Mouse (Mus musculus): ENCODE measurements around the gene Polr2g. TPM values are rescaled to one million over a fixed set of nuclear protein-coding genes. Genes with fewer than 3 reads are reported as not detected.
A peak's percentile ranks its signal among the peaks of the same experiment; 100 is the strongest.

The Polr2g gene
- polyA plus RNA-seq, 1 experiment, result 93.9 TPM

DNA sequence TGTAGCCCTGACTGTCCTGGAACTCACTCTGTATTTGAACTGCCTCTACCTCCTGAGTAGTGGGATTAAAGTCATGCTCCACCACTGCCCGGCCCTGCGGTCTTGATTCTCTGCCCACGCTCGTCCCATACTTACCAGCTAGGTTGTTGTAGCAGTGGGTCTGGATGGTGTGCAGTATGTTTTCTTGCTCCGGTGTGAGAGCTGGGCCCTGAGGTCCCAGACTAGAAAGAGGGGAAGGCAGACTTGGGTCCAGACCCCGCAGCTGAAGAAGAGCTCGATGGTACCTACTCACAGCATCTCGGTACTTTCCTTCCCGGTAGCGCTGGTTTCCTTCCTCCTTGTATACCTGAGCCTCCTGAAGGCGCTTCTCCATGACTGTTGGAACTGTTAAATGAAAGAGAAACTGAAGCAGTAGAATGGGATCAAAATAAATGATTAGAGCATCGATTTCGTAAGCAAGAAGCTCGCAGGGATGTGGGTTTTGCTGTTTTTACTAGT, 20.0 kb upstream of the Polr2g start:
- Histone ChIP-seq H3K27ac (ENCODE audit: insufficient read depth, low read length) (peak overlapping the region; percentile 96), H3K4me1 (ENCODE audit: control insufficient read depth, insufficient read depth, low read length) (no peaks in the 10 kb centered on the region; the same call in 1 of the 2 replicates), H3K4me3 (ENCODE audit: insufficient read depth, low read length) (peak overlapping the region; percentile 88)
- TF ChIP-seq POLR2A (IDR thresholded peaks at IDR 0.05; ENCODE audit: low read depth, low read length), result no peak; the same call in 1 of the 2 replicates
- TF ChIP-seq CTCF (IDR thresholded peaks at IDR 0.05; ENCODE audit: borderline replicate concordance, insufficient read depth, low read length), result no peak

DNA sequence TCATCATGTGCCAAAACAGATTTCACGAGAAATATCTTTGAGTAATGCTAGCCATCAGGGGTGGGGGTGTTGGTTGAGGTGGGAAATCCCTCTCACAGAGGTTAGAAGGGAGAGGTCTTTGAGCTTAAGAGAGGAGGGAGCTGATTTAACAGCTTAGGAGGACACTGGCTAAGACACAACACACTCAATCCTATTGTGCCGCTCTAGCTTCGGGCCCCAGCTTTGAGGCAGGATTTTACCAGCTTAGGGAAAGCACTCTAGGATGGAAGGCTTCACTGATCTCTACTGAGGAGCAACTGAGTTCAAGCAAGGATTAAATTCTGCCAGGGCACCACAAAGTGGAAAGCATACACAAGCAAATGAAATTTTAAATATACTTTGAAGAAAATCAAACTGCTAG, 18.6 kb upstream of the Polr2g start:
- TF ChIP-seq POLR2A (IDR thresholded peaks at IDR 0.05; ENCODE audit: low read depth, low read length), result no peak
- no peak for TF ChIP-seq CTCF (IDR thresholded peaks at IDR 0.05; ENCODE audit: borderline replicate concordance, insufficient read depth, low read length)
- Histone ChIP-seq H3K27ac (ENCODE audit: insufficient read depth, low read length) (no peak overlapping the region), H3K4me1 (ENCODE audit: control insufficient read depth, insufficient read depth, low read length) (no peaks in the 10 kb centered on the region; the same call in 1 of the 2 replicates), H3K4me3 (ENCODE audit: insufficient read depth, low read length) (peak overlapping the region; percentile 3; the same call in 1 of the 2 replicates)

DNA sequence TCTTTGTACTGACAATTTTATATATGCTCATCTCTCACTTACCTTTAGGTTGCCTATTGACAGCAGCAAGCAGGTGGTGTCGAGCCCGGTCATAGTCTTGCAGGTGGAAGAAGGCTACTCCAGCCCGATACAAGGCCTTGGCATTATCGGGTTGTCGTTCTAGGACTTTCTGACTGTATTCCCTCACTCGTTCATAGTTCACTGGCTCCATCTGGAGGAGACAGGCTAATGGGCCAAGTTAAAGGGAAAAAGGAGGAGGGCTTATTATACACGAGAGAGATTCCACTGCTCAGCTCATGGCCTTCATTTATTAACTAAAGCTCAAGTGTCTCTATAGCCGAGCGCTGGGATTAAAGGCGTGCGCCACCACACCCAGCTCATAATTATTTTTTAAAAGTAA, 17.4 kb upstream of the Polr2g start:
- Histone ChIP-seq H3K4me3 (ENCODE audit: insufficient read depth, low read length) (no peak overlapping the region), H3K4me1 (ENCODE audit: control insufficient read depth, insufficient read depth, low read length) (no peaks in the 10 kb centered on the region; the same call in 1 of the 2 replicates), H3K27ac (ENCODE audit: insufficient read depth, low read length) (no peak overlapping the region)
- TF ChIP-seq CTCF (IDR thresholded peaks at IDR 0.05; ENCODE audit: borderline replicate concordance, insufficient read depth, low read length) (no peak), POLR2A (IDR thresholded peaks at IDR 0.05; ENCODE audit: low read depth, low read length) (no peak)

DNA sequence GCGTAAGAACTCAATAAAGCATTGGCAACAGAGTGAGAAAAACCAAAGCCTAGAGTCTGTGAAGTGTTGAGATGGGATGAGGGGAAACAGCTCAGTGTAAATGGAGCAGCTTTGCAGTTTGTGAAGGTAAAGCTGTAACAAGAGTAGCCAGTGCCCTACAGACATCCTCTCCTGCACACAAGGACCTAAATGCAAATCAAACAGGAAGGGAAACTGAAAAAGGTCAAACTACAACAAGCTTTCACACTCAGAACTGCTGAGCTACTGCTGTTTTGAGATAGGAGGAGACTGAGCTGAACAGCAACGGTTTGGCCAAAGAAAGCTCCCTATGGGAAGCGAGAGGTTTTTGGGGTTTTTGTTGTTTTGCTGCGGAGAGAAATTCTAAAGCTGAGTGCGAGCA, 8.4 kb upstream of the Polr2g start:
- no peak overlapping the region for H3K4me3 ChIP-seq (ENCODE audit: insufficient read depth, low read length)

DNA sequence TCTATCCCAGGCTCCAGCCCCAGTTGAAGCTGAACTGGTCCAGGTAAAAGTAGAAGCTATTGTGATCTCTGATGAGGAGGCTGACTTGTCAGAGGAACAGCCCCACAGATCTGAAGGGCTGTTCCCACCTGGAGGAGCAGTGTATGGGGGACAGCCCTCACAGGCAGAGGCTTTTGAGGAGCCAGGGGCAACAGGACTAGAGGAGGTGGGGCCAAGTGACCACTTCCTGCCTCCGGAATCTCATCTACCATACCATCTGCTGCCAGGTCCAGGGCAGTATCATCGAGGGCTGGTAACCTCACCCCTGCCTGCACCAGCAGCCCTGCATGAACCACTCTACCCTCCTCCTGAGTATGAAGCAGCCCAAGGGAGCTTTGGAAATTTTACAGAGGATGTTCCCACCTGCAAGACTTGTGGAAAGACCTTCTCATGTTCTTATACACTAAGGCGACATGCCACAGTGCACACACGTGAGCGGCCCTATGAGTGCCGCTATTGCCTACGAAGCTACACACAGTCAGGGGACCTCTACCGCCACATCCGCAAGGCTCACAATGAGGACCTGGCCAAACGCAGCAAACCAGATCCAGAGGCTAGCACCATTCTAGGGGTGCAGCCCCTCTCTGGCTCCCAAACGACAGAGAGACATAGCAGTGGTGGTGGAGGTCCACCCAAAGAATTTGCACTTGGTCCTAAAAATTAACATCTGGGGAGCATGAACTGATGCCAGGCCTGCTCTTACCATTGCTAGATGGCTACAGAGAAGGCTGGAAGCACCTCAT, 5.7 kb upstream of the Polr2g start:
- Histone ChIP-seq H3K27ac (ENCODE audit: insufficient read depth, low read length) (no peak overlapping the region), H3K4me1 (ENCODE audit: control insufficient read depth, insufficient read depth, low read length) (no peaks in the 10 kb centered on the region), H3K4me3 (ENCODE audit: insufficient read depth, low read length) (no peak overlapping the region)
- TF ChIP-seq POLR2A (IDR thresholded peaks at IDR 0.05; ENCODE audit: low read depth, low read length) (no peak), CTCF (IDR thresholded peaks at IDR 0.05; ENCODE audit: borderline replicate concordance, insufficient read depth, low read length) (no peak)

More for the DNA sequence above, 8.4 kb upstream of the Polr2g start:
- Histone ChIP-seq H3K27ac (ENCODE audit: insufficient read depth, low read length) (no peak overlapping the region), H3K4me1 (ENCODE audit: control insufficient read depth, insufficient read depth, low read length) (no peaks in the 10 kb centered on the region)
- TF ChIP-seq CTCF (IDR thresholded peaks at IDR 0.05; ENCODE audit: borderline replicate concordance, insufficient read depth, low read length) (no peak), POLR2A (IDR thresholded peaks at IDR 0.05; ENCODE audit: low read depth, low read length) (no peak)

DNA sequence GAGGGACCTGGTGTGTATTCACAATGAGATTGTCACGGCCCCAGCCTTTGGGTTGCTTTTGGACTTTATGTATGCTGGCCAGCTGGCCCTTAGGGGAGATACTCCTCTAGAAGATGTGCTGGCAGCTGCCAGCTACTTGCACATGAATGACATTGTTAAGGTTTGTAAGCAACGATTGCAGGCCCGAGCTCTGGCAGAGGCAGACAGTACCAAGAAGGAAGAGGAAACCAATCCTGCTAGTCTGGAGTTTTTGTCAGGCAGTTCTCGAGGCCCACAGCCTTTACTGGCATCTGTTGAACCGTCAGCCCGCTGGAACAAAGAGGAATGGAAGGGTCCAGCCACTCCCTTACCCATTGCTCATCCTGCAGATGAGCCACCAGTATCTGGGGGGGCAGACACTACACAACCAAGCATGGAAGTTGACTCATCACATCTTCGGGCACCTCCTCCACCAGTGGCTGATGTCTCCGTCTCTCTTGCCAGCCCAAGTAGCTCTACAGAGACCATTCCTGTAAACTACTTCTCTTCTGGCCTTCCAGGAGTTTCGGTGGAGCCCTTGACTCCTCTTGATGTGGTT, 4.9 kb upstream of the Polr2g start:
- TF ChIP-seq POLR2A (IDR thresholded peaks at IDR 0.05; ENCODE audit: low read depth, low read length) (no peak), CTCF (IDR thresholded peaks at IDR 0.05; ENCODE audit: borderline replicate concordance, insufficient read depth, low read length) (no peak)
- no peaks in the 10 kb centered on the region for H3K4me1 ChIP-seq (ENCODE audit: control insufficient read depth, insufficient read depth, low read length)
- no peak overlapping the region for H3K27ac ChIP-seq (ENCODE audit: insufficient read depth, low read length)
- no peak overlapping the region for H3K4me3 ChIP-seq (ENCODE audit: insufficient read depth, low read length)

DNA sequence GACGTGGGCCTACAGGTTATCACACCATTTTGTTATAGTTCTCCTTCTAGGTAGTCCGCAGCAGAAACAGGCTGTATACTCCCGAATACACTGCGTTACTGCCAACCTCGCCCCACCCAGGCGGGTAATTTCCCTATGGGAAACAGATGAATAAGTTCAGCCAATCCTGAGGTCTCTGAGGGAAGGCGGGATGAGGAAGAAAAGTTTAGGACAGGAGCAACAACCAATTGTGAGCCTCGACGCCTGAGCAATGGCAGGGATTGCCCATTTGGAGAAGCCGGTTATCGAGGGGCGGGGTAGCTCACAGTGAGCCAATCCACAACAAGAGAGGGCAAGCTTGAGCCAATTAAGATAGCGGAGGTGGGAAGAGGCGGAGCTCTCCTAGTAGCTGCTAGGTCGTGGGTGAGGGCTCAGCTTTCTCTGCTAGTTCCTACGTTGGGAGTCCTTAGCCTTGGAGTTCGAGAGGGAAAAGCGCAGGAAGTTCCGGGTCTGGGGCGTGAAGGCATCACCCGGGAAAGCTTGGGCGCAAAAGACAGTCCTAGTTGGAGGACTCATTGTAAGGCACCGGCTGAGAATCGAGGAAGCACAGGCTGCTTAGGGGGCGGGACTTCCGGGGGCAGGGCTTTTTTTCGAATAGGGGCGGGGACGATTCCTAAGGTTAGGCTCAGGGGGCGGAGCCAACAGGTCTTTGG, 3.9 kb upstream of the Polr2g start, which contains the start of gene Zbtb3:
Zbtb3 (plus strand) TSS at position 426 of the 692 bp plus-strand sequence.
- TF ChIP-seq CTCF (IDR thresholded peaks at IDR 0.05; ENCODE audit: borderline replicate concordance, insufficient read depth, low read length), result no peak
- peak; percentile 87 for TF ChIP-seq POLR2A (IDR thresholded peaks at IDR 0.05; ENCODE audit: low read depth, low read length)
- H3K4me3 ChIP-seq (ENCODE audit: insufficient read depth, low read length), result peak within 1 kb of the TSS; percentile 76

DNA sequence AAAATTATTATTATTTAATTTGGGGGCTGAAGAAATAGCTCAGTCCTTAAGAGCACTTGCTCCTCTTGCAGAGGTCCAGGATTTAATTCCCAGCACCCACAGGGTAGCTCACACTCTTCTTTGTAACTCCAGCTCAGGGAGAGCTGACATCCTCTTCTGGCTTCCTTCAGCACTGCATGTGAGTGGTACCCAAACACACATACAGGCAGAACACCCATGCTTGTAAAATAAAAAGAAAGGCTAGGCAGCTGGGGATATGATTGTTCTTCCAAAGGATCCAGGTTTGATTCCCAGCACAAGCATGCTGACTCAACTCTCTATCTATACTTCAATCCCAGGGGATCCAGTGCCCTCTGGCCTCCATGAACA, 554 bp upstream of the Polr2g start:
- TF ChIP-seq POLR2A (IDR thresholded peaks at IDR 0.05; ENCODE audit: low read depth, low read length) (no peak), CTCF (IDR thresholded peaks at IDR 0.05; ENCODE audit: borderline replicate concordance, insufficient read depth, low read length) (no peak)
- no peak overlapping the region for H3K4me3 ChIP-seq (ENCODE audit: insufficient read depth, low read length)

More for the DNA sequence above, 3.9 kb upstream of the Polr2g start, which contains the start of gene Zbtb3:
- H3K27ac ChIP-seq (ENCODE audit: insufficient read depth, low read length), result peak within 1 kb of the TSS; percentile 63
- no peaks in the 10 kb centered on the region; the same call in 1 of the 2 replicates for H3K4me1 ChIP-seq (ENCODE audit: control insufficient read depth, insufficient read depth, low read length)

DNA sequence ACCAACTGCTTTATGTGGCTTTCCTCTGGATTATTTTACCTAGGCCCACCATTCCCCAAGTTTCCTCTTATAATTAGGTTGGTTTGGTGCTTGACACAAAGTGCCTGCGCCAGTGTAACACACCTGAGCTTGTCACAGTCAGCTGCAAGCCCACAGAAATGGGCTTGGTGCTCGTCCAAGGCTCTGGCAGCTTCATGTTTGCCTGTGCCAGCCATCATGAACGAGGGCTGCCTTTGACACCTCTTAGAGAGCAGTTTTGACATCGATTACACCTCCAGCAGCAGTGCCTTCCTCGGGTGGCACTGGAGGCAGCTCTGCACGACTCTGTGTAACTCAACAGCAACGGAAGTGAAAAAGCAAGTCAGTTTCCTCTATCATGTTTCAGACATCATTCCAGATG, 8.2 kb downstream of the Polr2g start:
- no peak for TF ChIP-seq POLR2A (IDR thresholded peaks at IDR 0.05; ENCODE audit: low read depth, low read length)
- no peak for TF ChIP-seq CTCF (IDR thresholded peaks at IDR 0.05; ENCODE audit: borderline replicate concordance, insufficient read depth, low read length)
- Histone ChIP-seq H3K4me3 (ENCODE audit: insufficient read depth, low read length) (no peak overlapping the region), H3K4me1 (ENCODE audit: control insufficient read depth, insufficient read depth, low read length) (no peaks in the 10 kb centered on the region; the same call in 1 of the 2 replicates), H3K27ac (ENCODE audit: insufficient read depth, low read length) (no peak overlapping the region)

More for the DNA sequence above, 554 bp upstream of the Polr2g start:
- Histone ChIP-seq H3K4me1 (ENCODE audit: control insufficient read depth, insufficient read depth, low read length) (peaks cover 3% of the 10 kb centered on the region), H3K27ac (ENCODE audit: insufficient read depth, low read length) (no peak overlapping the region)
